Mouse (Mus musculus): ENCODE data around the gene Usp49. TPM values are rescaled to one million over a fixed set of nuclear protein-coding genes. Genes with fewer than 3 reads are reported as not detected.
A peak's percentile ranks its signal among the peaks of the same experiment; 100 is the strongest.

Usp49 gene
- polyA plus RNA-seq, 1 experiment from 2014 or later = 2.6 TPM

DNA sequence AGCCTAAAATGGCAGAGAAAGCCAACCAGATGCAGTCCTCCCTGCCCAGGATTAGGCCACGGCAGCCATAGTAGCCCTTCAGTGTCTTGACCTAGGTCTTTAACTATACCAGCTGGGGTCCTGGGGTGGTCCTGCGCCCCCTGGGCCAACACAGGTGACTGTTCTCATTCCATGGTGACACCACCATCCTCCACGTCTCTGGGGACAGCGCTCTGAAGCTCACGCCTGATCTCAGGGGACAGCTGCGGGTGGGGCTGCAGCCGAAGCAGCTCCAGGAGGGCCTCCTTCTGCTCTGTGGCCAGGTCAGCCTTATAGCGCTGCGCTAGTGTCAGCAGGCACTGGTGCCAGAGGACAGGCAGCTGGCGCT, 29.1 kb upstream of the Usp49 start:
- Histone ChIP-seq H3K36me3 (ENCODE audit: control insufficient read depth, insufficient read depth) (peaks cover 74% of the 10 kb centered on the region), H3K9me3 (ENCODE audit: control insufficient read depth) (no peaks in the 10 kb centered on the region), H3K4me1 (replicated peaks; ENCODE audit: control insufficient read depth, insufficient read depth, low read length) (peaks cover 10% of the 10 kb centered on the region), H3K4me2 (replicated peaks; ENCODE audit: low read depth) (no peak overlapping the region), H3K9ac (ENCODE audit: low read depth, low read length) (no peak overlapping the region), H3K27ac (ENCODE audit: low read depth, low read length) (peak overlapping the region; percentile 41; the same call in 1 of the 2 replicates), H3K27me3 (replicated peaks; ENCODE audit: control insufficient read depth, insufficient read depth, low read length) (no peaks in the 10 kb centered on the region), H3K4me3 (ENCODE audit: low read depth, low read length) (no peak overlapping the region)
- no peak for TF ChIP-seq CTCF (IDR thresholded peaks at IDR 0.05; ENCODE audit: low read depth)
- 90% methylated on average over 10 of the region's 10 CpGs for WGBS
- no peak for ATAC-seq

DNA sequence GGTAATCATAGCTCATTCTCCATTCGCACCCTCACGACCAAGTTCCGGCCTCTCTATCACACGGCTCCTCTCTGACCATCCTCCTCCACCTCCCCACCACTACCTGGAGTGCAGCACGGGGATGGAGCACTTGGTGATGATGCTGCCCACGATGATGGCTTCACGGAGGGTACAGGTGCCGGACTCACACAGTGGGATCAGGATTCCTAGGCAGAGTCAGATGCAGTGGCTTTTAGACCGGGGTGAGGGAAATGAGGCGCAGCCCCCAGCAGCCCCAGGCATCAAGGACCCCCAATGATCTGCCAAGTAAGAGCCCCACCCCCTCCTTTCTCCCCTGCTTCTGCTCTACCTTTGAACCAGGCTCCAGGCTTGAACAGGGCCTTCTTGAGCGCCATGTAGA, 28.2 kb upstream of the Usp49 start:
- no peak overlapping the region for H3K4me2 ChIP-seq (replicated peaks; ENCODE audit: low read depth)
- H3K27me3 ChIP-seq (replicated peaks; ENCODE audit: control insufficient read depth, insufficient read depth, low read length) = no peaks in the 10 kb centered on the region
- no peak for ATAC-seq
- TF ChIP-seq CTCF (IDR thresholded peaks at IDR 0.05; ENCODE audit: low read depth) = no peak
- H3K9ac ChIP-seq (ENCODE audit: low read depth, low read length) = no peak overlapping the region
- no peaks in the 10 kb centered on the region for H3K9me3 ChIP-seq (ENCODE audit: control insufficient read depth)
- 90% methylated on average over 11 of the region's 11 CpGs for whole genome bisulfite sequencing
- H3K36me3 ChIP-seq (ENCODE audit: control insufficient read depth, insufficient read depth) = peaks cover 81% of the 10 kb centered on the region
- no peak overlapping the region for H3K4me3 ChIP-seq (ENCODE audit: low read depth, low read length)
- H3K4me1 ChIP-seq (replicated peaks; ENCODE audit: control insufficient read depth, insufficient read depth, low read length) = peaks cover under 1% of the 10 kb centered on the region; the same call in 1 of the 2 replicates
- H3K27ac ChIP-seq (ENCODE audit: low read depth, low read length) = no peak overlapping the region

DNA sequence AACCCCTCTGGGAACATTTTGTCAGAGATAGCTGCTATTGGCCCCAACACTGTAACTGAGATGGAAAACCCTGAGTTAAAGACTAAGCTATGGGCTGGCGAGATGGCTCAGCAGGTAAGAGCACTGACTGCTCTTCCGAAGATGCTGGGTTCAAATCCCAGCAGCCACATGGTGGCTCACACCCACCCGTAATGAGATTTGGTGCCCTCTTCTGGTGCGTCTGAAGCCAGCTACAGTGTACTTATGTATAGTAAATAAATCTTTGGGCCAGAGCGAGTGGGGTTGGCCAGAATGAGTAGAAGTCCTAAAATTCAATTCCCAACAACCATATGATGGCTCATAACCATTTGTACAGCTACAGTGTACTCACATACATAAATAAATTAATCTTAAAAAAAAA, 24.3 kb upstream of the Usp49 start:
- Histone ChIP-seq H3K4me1 (replicated peaks; ENCODE audit: control insufficient read depth, insufficient read depth, low read length) (no peaks in the 10 kb centered on the region), H3K9me3 (ENCODE audit: control insufficient read depth) (no peaks in the 10 kb centered on the region), H3K4me2 (replicated peaks; ENCODE audit: low read depth) (no peak overlapping the region), H3K27ac (ENCODE audit: low read depth, low read length) (no peak overlapping the region), H3K9ac (ENCODE audit: low read depth, low read length) (no peak overlapping the region), H3K4me3 (ENCODE audit: low read depth, low read length) (no peak overlapping the region), H3K27me3 (replicated peaks; ENCODE audit: control insufficient read depth, insufficient read depth, low read length) (no peaks in the 10 kb centered on the region), H3K36me3 (ENCODE audit: control insufficient read depth, insufficient read depth) (peaks cover 59% of the 10 kb centered on the region)
- peak; percentile 60 for TF ChIP-seq CTCF (IDR thresholded peaks at IDR 0.05; ENCODE audit: low read depth)
- 64% methylated on average over 5 of the region's 5 CpGs for WGBS
- no peak for ATAC-seq

DNA sequence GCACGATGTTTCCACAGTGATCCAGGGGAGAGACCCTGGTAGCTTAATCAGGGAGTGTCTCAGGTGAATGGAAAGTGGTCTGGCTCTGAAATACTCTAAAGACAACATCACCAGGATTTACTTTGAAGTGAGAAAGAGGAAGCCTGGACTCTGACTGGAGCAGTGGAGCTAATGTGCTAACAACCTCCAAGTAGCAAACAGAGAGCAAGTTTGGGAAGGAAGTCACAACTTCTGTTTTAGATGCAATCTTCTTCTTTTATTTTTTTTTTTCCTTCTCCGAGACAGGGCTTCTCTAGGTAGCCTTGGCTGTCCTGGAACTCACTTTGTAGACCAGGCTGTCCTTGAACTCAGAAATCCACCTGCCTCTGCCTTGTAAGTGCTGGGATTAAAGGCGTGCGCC, 21.3 kb upstream of the Usp49 start:
- no peak overlapping the region for H3K9ac ChIP-seq (ENCODE audit: low read depth, low read length)
- ATAC-seq = no peak
- no peaks in the 10 kb centered on the region for H3K9me3 ChIP-seq (ENCODE audit: control insufficient read depth)
- H3K4me2 ChIP-seq (replicated peaks; ENCODE audit: low read depth) = no peak overlapping the region
- peaks cover 6% of the 10 kb centered on the region; the same call in 1 of the 2 replicates for H3K4me1 ChIP-seq (replicated peaks; ENCODE audit: control insufficient read depth, insufficient read depth, low read length)
- H3K4me3 ChIP-seq (ENCODE audit: low read depth, low read length) = no peak overlapping the region
- WGBS = 89% methylated on average over 4 of the region's 4 CpGs
- no peak overlapping the region for H3K27ac ChIP-seq (ENCODE audit: low read depth, low read length)
- H3K36me3 ChIP-seq (ENCODE audit: control insufficient read depth, insufficient read depth) = peaks cover 36% of the 10 kb centered on the region
- no peak for TF ChIP-seq CTCF (IDR thresholded peaks at IDR 0.05; ENCODE audit: low read depth)
- H3K27me3 ChIP-seq (replicated peaks; ENCODE audit: control insufficient read depth, insufficient read depth, low read length) = no peaks in the 10 kb centered on the region

DNA sequence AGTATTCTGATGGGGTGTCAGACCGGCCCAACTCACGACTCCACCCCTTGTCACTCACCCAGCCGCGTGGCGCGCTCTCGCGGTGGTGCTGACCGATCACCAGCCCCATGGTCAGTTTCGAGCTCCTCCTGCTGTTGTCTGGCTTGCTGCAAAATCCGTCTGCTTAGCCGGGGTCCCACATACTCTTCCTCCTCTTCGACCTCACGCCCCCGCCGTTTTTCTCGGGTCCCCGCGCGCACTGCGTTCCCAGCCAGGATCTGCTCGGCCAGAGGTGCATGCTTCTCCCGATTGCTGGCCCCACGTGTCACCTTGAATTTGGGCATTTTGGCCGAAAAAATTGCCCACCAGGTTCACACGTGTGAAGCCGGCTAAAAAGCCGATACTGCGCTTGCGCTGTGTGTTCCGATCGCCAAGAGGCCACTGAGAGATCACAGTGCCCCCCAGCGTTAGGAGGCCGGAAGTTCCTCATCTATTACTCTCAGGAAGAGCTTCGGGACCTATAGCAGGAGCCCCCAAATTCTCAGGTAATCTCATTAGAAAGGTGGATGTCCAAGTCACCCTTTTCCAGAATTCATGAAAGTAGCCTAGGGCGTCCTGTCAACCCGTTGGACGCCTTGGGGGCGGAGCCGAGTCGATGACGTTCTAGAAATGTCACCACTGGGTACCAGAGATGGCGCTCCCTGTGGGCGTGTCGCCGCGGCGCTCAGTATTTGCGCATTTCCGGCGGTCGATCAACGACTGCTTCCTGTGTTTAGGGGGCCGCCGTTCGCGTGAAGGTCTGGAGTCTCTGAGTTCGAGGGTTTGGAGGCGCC, 19.4 kb upstream of the Usp49 start, which contains the start of the genes Bysl, Med20 and Gm20517:
Gene Bysl (minus strand): TSS at position 644 of the 812 bp plus-strand sequence.
Gene Med20 (plus strand): TSS at position 734 of the 812 bp plus-strand sequence.
Gene Gm20517 (plus strand): TSS at position 741 of the 812 bp plus-strand sequence.
- 0% methylated on average over 59 of the region's 59 CpGs for WGBS

DNA sequence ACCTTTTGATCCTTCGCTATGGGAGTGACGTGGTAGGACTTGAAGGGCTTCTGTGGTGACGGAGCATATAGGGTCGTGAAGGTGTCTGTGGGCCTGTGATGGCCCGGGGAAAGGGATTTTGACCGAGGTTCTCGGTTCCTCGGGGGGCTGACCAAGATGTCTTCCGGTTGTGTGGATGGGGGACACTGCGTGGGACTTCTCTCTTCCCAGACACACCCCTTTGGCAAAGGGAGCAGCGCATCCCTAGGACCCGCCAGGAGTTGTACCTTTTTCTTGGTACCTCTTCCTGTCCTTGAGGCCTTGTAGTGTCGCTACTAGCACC, 18.9 kb upstream of the Usp49 start:
- TF ChIP-seq CTCF (IDR thresholded peaks at IDR 0.05; ENCODE audit: low read depth) = no peak
- Histone ChIP-seq H3K27ac (ENCODE audit: low read depth, low read length) (no peak overlapping the region; the same call in 1 of the 2 replicates), H3K4me2 (replicated peaks; ENCODE audit: low read depth) (peak overlapping the region; percentile 92), H3K27me3 (replicated peaks; ENCODE audit: control insufficient read depth, insufficient read depth, low read length) (no peaks in the 10 kb centered on the region), H3K4me3 (ENCODE audit: low read depth, low read length) (peak overlapping the region; percentile 68), H3K4me1 (replicated peaks; ENCODE audit: control insufficient read depth, insufficient read depth, low read length) (peaks cover 6% of the 10 kb centered on the region; the same call in 1 of the 2 replicates), H3K9me3 (ENCODE audit: control insufficient read depth) (no peaks in the 10 kb centered on the region), H3K9ac (ENCODE audit: low read depth, low read length) (peak overlapping the region; percentile 71), H3K36me3 (ENCODE audit: control insufficient read depth, insufficient read depth) (peaks cover 19% of the 10 kb centered on the region)
- no peak for ATAC-seq
- under 1% methylated on average over 13 of the region's 13 CpGs for WGBS

More for the DNA sequence above, 19.4 kb upstream of the Usp49 start, which contains the start of the genes Bysl, Med20 and Gm20517:
- ATAC-seq = peak; percentile 95
- H3K9me3 ChIP-seq (ENCODE audit: control insufficient read depth) = no peaks in the 10 kb centered on the region
- H3K27ac ChIP-seq (ENCODE audit: low read depth, low read length) = peak within 1 kb of the TSS; percentile 50
- peak within 1 kb of the TSS; percentile 68 for H3K4me3 ChIP-seq (ENCODE audit: low read depth, low read length)
- peak; percentile 89 for TF ChIP-seq CTCF (IDR thresholded peaks at IDR 0.05; ENCODE audit: low read depth)
- H3K9ac ChIP-seq (ENCODE audit: low read depth, low read length) = peak within 1 kb of the TSS; percentile 71
- H3K4me2 ChIP-seq (replicated peaks; ENCODE audit: low read depth) = peak within 1 kb of the TSS; percentile 92
- peaks cover 6% of the 10 kb centered on the region; the same call in 1 of the 2 replicates for H3K4me1 ChIP-seq (replicated peaks; ENCODE audit: control insufficient read depth, insufficient read depth, low read length)
- no peaks in the 10 kb centered on the region for H3K27me3 ChIP-seq (replicated peaks; ENCODE audit: control insufficient read depth, insufficient read depth, low read length)
- H3K36me3 ChIP-seq (ENCODE audit: control insufficient read depth, insufficient read depth) = peaks cover 20% of the 10 kb centered on the region
